Mouse (Mus musculus) midbrain, postnatal 0 days (tissue): ENCODE results near the gene Dtd1. TPM values are rescaled to one million over a fixed set of nuclear protein-coding genes. Genes with fewer than 3 reads are reported as not detected.

Experiments
- ATAC-seq: fragments of 200-750 bp; cut with Nextera tagmentation; 2 replicates; pipeline ENCODE4 v1.8.0; 2017; ENCODE audit warnings: moderate number of reproducible peaks, mild to moderate bottlenecking, moderate TSS enrichment, moderate library complexity; ENCODE audit not compliant: low FRiP score
- DNase-seq: peaks from one replicate; pipeline ENCODE4 v3.0.0-alpha.2; 2015; ENCODE audit warnings: low spot score
- H3K27ac ChIP-seq: fragments of 300-500 bp; sonication (generic); 2 replicates; pipeline ENCODE4 v1.5.1; 2014; ENCODE audit warnings: low read depth, mild to moderate bottlenecking, low read length, mixed read lengths
- H3K27me3 ChIP-seq: fragments of 300-500 bp; sonication (generic); 2 replicates; pipeline ENCODE4 v1.6.1; 2014; ENCODE audit warnings: low read length, control low read depth, mixed read lengths; ENCODE audit not compliant: insufficient read depth
- H3K36me3 ChIP-seq: fragments of 300-500 bp; sonication (generic); 2 replicates; pipeline ENCODE4 v1.6.1; 2014; ENCODE audit warnings: low read length, control low read depth, mixed read lengths; ENCODE audit not compliant: insufficient read depth
- H3K4me1 ChIP-seq: fragments of 300-500 bp; sonication (generic); 2 replicates; pipeline ENCODE4 v1.6.1; 2014; ENCODE audit warnings: mild to moderate bottlenecking, control low read depth, antibody characterized with exemption, low read length, mixed read lengths; ENCODE audit not compliant: insufficient read depth
- H3K4me2 ChIP-seq: fragments of 300-500 bp; sonication (generic); 2 replicates; pipeline ENCODE4 v1.6.1; 2014; ENCODE audit warnings: low read depth, mild to moderate bottlenecking, low read length, mixed read lengths; ENCODE audit not compliant: poor library complexity, severe bottlenecking
- H3K4me3 ChIP-seq: fragments of 300-500 bp; sonication (generic); 2 replicates; pipeline ENCODE4 v1.5.1; 2014; ENCODE audit warnings: low read depth, mild to moderate bottlenecking, low read length, moderate library complexity
- H3K9ac ChIP-seq: fragments of 300-500 bp; sonication (generic); replicated peaks from 2 replicates; pipeline ENCODE4 v1.6.1; 2014; ENCODE audit warnings: mild to moderate bottlenecking, low read length, moderate library complexity, mixed read lengths; ENCODE audit not compliant: poor library complexity, severe bottlenecking
- H3K9me3 ChIP-seq: fragments of 300-500 bp; sonication (generic); 2 replicates; pipeline ENCODE4 v1.6.1; 2016; ENCODE audit warnings: low read length, control low read depth
- CTCF ChIP-seq: IDR thresholded peaks from 2 replicates; pipeline ENCODE4 v1.5.1; 2016; ENCODE audit warnings: antibody characterized with exemption, mild to moderate bottlenecking
- WGBS: fragments of 180-500 bp; shearing (Covaris S2); extraction: QIAGEN DNeasy Blood & Tissue Kit; methylation state at CpG from one replicate; pipeline ENCODE4 v1.1.7; 2014; 5-methylcytosine and 5-hydroxymethylcytosine counted together
- polyA plus RNA-seq: library from polyadenylated mRNA; unstranded; fragments of >200 nt; fragmentation: Nextera tagmentation; extraction: Ambion mirVana; gene quantifications from 2 replicates; pipeline ENCODE4 v1.2.1, GENCODE M21; 2015
- total RNA-seq: library from RNA; depleted of rRNA; stranded (reverse); fragments of >200 nt; gene quantifications from 2 replicates; pipeline ENCODE4 v1.2.3, GENCODE M21; 2014

The Dtd1 gene
- total and polyA plus RNA-seq, 2 experiments from 2014 or later, result 88.7 to 202 TPM

- Histone ChIP-seq H3K4me2 (no peak overlapping the region), H3K27ac (no peak overlapping the region), H3K9ac (no peak overlapping the region), H3K4me1 (no peaks in the 10 kb centered on the region), H3K27me3 (no peaks in the 10 kb centered on the region), H3K9me3 (no peaks in the 10 kb centered on the region), H3K36me3 (no peaks in the 10 kb centered on the region), H3K4me3 (no peak overlapping the region)
- ATAC-seq (no peak), DNase-seq (no peak)
- no peak for TF ChIP-seq CTCF
- 72% methylated on average over 6 of the region's 6 CpGs for WGBS
Measured at GRCm38 (mm10) chr2:144753604-144754003, 153.9 kb downstream of the Dtd1 start.

- no peak overlapping the region for H3K4me3 ChIP-seq
- TF ChIP-seq CTCF, result no peak
- no peak overlapping the region for H3K4me2 ChIP-seq
- H3K27me3 ChIP-seq, result no peaks in the 10 kb centered on the region
- H3K9me3 ChIP-seq, result no peaks in the 10 kb centered on the region
- no peak for DNase-seq
- no peaks in the 10 kb centered on the region for H3K36me3 ChIP-seq
- no peaks in the 10 kb centered on the region for H3K4me1 ChIP-seq
- no peak overlapping the region for H3K9ac ChIP-seq
- ATAC-seq, result no peak
- no peak overlapping the region for H3K27ac ChIP-seq
- WGBS, result 96% methylated on average over 2 of the region's 2 CpGs
Measured at GRCm38 (mm10) chr2:144755016-144755415, 155.3 kb downstream of the Dtd1 start.

- DNase-seq, result no peak
- H3K4me1 ChIP-seq, result no peaks in the 10 kb centered on the region
- no peak for TF ChIP-seq CTCF
- H3K4me2 ChIP-seq, result no peak overlapping the region
- no peak overlapping the region for H3K9ac ChIP-seq
- H3K4me3 ChIP-seq, result no peak overlapping the region
- no peak overlapping the region for H3K27ac ChIP-seq
- H3K27me3 ChIP-seq, result no peaks in the 10 kb centered on the region
- WGBS, result 93% methylated on average over 6 of the region's 6 CpGs
- H3K36me3 ChIP-seq, result no peaks in the 10 kb centered on the region
- ATAC-seq, result no peak
- H3K9me3 ChIP-seq, result no peaks in the 10 kb centered on the region
Measured at GRCm38 (mm10) chr2:144760666-144761065, 161.0 kb downstream of the Dtd1 start.

- WGBS, result 73% methylated on average over 9 of the region's 9 CpGs
- H3K4me2 ChIP-seq, result no peak overlapping the region
- no peaks in the 10 kb centered on the region; the same call in 1 of the 2 replicates for H3K36me3 ChIP-seq
- DNase-seq (no peak), ATAC-seq (no peak)
- TF ChIP-seq CTCF, result no peak
- H3K4me3 ChIP-seq, result no peak overlapping the region
- no peaks in the 10 kb centered on the region for H3K4me1 ChIP-seq
- H3K9me3 ChIP-seq, result no peaks in the 10 kb centered on the region
- no peaks in the 10 kb centered on the region for H3K27me3 ChIP-seq
- no peak overlapping the region for H3K27ac ChIP-seq
- H3K9ac ChIP-seq, result no peak overlapping the region
Measured at GRCm38 (mm10) chr2:144763706-144764105, 164.0 kb downstream of the Dtd1 start.

GRCm38 (mm10) chr2:144764116-144764788, 164.6 kb downstream of the Dtd1 start:
- WGBS, result 23% methylated on average over 7 of the region's 7 CpGs
- no peak overlapping the region for H3K9ac ChIP-seq
- no peaks in the 10 kb centered on the region for H3K9me3 ChIP-seq
- H3K27me3 ChIP-seq, result no peaks in the 10 kb centered on the region
- TF ChIP-seq CTCF, result no peak
- ATAC-seq, result no peak
- no peak overlapping the region for H3K4me2 ChIP-seq
- H3K4me1 ChIP-seq, result no peaks in the 10 kb centered on the region
- no peak overlapping the region for H3K27ac ChIP-seq
- no peaks in the 10 kb centered on the region; the same call in 1 of the 2 replicates for H3K36me3 ChIP-seq
- no peak for DNase-seq
- H3K4me3 ChIP-seq, result no peak overlapping the region

GRCm38 (mm10) chr2:144765219-144765618, 165.5 kb downstream of the Dtd1 start:
- DNase-seq, result no peak
- TF ChIP-seq CTCF, result no peak
- Histone ChIP-seq H3K9ac (no peak overlapping the region), H3K4me2 (no peak overlapping the region), H3K36me3 (no peaks in the 10 kb centered on the region; the same call in 1 of the 2 replicates), H3K4me1 (no peaks in the 10 kb centered on the region), H3K27me3 (no peaks in the 10 kb centered on the region), H3K27ac (no peak overlapping the region), H3K4me3 (no peak overlapping the region), H3K9me3 (no peaks in the 10 kb centered on the region)
- no peak for ATAC-seq
- 78% methylated on average over 5 of the region's 5 CpGs for WGBS
